ENCODE assay signal across 10 mouse cellular contexts in genomic region chr16:8784753-8785152, GRCm38 (mm10). TPM values are rescaled to one million over a fixed set of nuclear protein-coding genes. Genes with fewer than 3 reads are reported as not detected.
DNase-seq lines count a peak whose midpoint lies in the region; ATAC-seq lines count a peak whose summit lies in the region.
"Had no signal": no experiment of that assay in that cellular context is flagged by ENCODE, and none has a peak within 500 bp of the region (broad histone marks: within the 10 kb centered on the region; RNA-seq: fewer than 3 reads in every experiment).

No protein-coding gene starts in this region.

- H3K4me3 ChIP-seq in kidney, embryonic 14.5 days (ENCODE audit: low read length), result no peak overlapping the region
- H3K4me3 ChIP-seq in forebrain, embryonic 15.5 days, result no peak overlapping the region
- no peak overlapping the region for H3K4me3 ChIP-seq in midbrain, embryonic 10.5 days
- H3K4me3 ChIP-seq: hindbrain, embryonic 12.5 days had no signal

- ATAC-seq in kidney, embryonic 14.5 days (ENCODE audit: low FRiP score, low TSS enrichment), result no peak
- ATAC-seq in hematopoietic stem cell, adult 5-6 weeks (replicated peaks in 1 of 2; ENCODE audit: insufficient read depth in 1 of 2, low FRiP score in 2 of 2, low TSS enrichment in 1 of 2, low read depth in 1 of 2, poor library complexity in 2 of 2, severe bottlenecking in 2 of 2), result peak; percentile 46 to 83; a peak in 3 of 4 replicates
- no peak for ATAC-seq in forebrain, embryonic 15.5 days (replicated peaks)
- ATAC-seq in inflammation-experienced regulatory T-cells, adult 6 months, result no peak

- no peaks in the 10 kb centered on the region for H3K9me3 ChIP-seq in kidney, embryonic 14.5 days (ENCODE audit: control insufficient read depth, low read length)
- H3K9me3 ChIP-seq in forebrain, embryonic 15.5 days, result no peaks in the 10 kb centered on the region
- H3K9me3 ChIP-seq in midbrain, embryonic 10.5 days (replicated peaks), result no peaks in the 10 kb centered on the region
- H3K9me3 ChIP-seq: hindbrain, embryonic 12.5 days had no signal

- H3K27ac ChIP-seq in kidney, embryonic 14.5 days (ENCODE audit: low read depth, low read length), result no peak overlapping the region
- no peak overlapping the region for H3K27ac ChIP-seq in forebrain, embryonic 15.5 days (replicated peaks)
- H3K27ac ChIP-seq in midbrain, embryonic 10.5 days (replicated peaks), result no peak overlapping the region
- H3K27ac ChIP-seq: hindbrain, embryonic 12.5 days; liver, embryonic 14.5 days had no signal

- H3K4me2 ChIP-seq in kidney, embryonic 14.5 days (replicated peaks; ENCODE audit: low read depth, low read length), result no peak overlapping the region
- no peak overlapping the region for H3K4me2 ChIP-seq in forebrain, embryonic 15.5 days (replicated peaks)
- H3K4me2 ChIP-seq: hindbrain, embryonic 12.5 days had no signal

- no peak overlapping the region for H3K9ac ChIP-seq in kidney, embryonic 14.5 days (ENCODE audit: low read depth, low read length)
- no peak overlapping the region for H3K9ac ChIP-seq in forebrain, embryonic 15.5 days (replicated peaks)
- H3K9ac ChIP-seq: hindbrain, embryonic 12.5 days; liver, embryonic 14.5 days had no signal

- no peaks in the 10 kb centered on the region for H3K27me3 ChIP-seq in kidney, embryonic 14.5 days (ENCODE audit: control insufficient read depth, insufficient read depth, low read length)
- no peaks in the 10 kb centered on the region for H3K27me3 ChIP-seq in forebrain, embryonic 15.5 days
- H3K27me3 ChIP-seq in midbrain, embryonic 10.5 days (ENCODE audit: low read depth, poor library complexity, severe bottlenecking), result no peaks in the 10 kb centered on the region
- H3K27me3 ChIP-seq: hindbrain, embryonic 12.5 days had no signal

- H3K36me3 ChIP-seq in kidney, embryonic 14.5 days (ENCODE audit: control insufficient read depth, insufficient read depth, low read length), result no peaks in the 10 kb centered on the region
- no peaks in the 10 kb centered on the region for H3K36me3 ChIP-seq in forebrain, embryonic 15.5 days
- H3K36me3 ChIP-seq in midbrain, embryonic 10.5 days, result no peaks in the 10 kb centered on the region
- H3K36me3 ChIP-seq: hindbrain, embryonic 12.5 days had no signal

- peak; percentile 20 for DNase-seq in kidney, adult 11 months
- peak; percentile 77 for DNase-seq in adrenal gland, postnatal 14 days
- DNase-seq in lung, postnatal 14 days, result peak; percentile 81
- no peak for DNase-seq in midbrain, embryonic 10.5 days (ENCODE audit: low spot score)

- WGBS in kidney, embryonic 14.5 days, result 72% methylated on average over 3 of the region's 3 CpGs
- WGBS in forebrain, embryonic 15.5 days, result 66% methylated on average over 3 of the region's 3 CpGs
- 85% methylated on average over 3 of the region's 3 CpGs for WGBS in midbrain, embryonic 10.5 days

- no peaks in the 10 kb centered on the region for H3K4me1 ChIP-seq in kidney, embryonic 14.5 days (ENCODE audit: control insufficient read depth, insufficient read depth, low read length)
- no peaks in the 10 kb centered on the region for H3K4me1 ChIP-seq in forebrain, embryonic 15.5 days
- H3K4me1 ChIP-seq in midbrain, embryonic 10.5 days, result peaks cover 9% of the 10 kb centered on the region; the same call in 1 of the 2 replicates

RNA-seq across cellular contexts. Expression of gene Usp7, which starts 7.4 kb away (rescaled TPM):
- 46.2 and 61.4 TPM in 2 replicates for polyA plus RNA-seq in kidney, embryonic 14.5 days (2014; fragmentation: Nextera tagmentation; extraction: Ambion mirVana)
- 104 and 117 TPM in 2 replicates for total RNA-seq in adrenal gland, postnatal 14 days (2021)
- total RNA-seq in hematopoietic stem cell, adult 5-6 weeks (2017), result 214 and 221 TPM in 2 replicates
- polyA plus RNA-seq in forebrain, embryonic 15.5 days (2015; fragmentation: Nextera tagmentation; extraction: Ambion mirVana), result 31.7 and 38.5 TPM in 2 replicates
- 10 to 100 TPM; 27.3 to 48.2 (median 47.7) TPM for polyA plus RNA-seq in inflammation-experienced regulatory T-cells, adult 6 months (2017; shearing (Covaris generic))
- polyA plus RNA-seq in midbrain, embryonic 10.5 days (2016; fragmentation: Nextera tagmentation; extraction: Ambion mirVana), result 25.0 and 28.1 TPM in 2 replicates

RNA-seq across cellular contexts. Expression of gene 1810013L24Rik, which starts 45.1 kb away (rescaled TPM):
- polyA plus RNA-seq in kidney, embryonic 14.5 days (2014; fragmentation: Nextera tagmentation; extraction: Ambion mirVana), result 17.2 and 19.0 TPM in 2 replicates
- total RNA-seq in adrenal gland, postnatal 14 days (2021), result 67.6 and 73.0 TPM in 2 replicates
- total RNA-seq in hematopoietic stem cell, adult 5-6 weeks (2017), result 72.4 and 84.2 TPM in 2 replicates
- polyA plus RNA-seq in forebrain, embryonic 15.5 days (2015; fragmentation: Nextera tagmentation; extraction: Ambion mirVana), result 31.6 and 33.6 TPM in 2 replicates
- 10 to 100 TPM; 17.9 to 21.0 (median 20.3) TPM for polyA plus RNA-seq in inflammation-experienced regulatory T-cells, adult 6 months (2017; shearing (Covaris generic))
- polyA plus RNA-seq in midbrain, embryonic 10.5 days (2016; fragmentation: Nextera tagmentation; extraction: Ambion mirVana), result 19.0 and 21.5 TPM in 2 replicates

Comparison
In these comparisons a context has a peak if more than half of its experiments do, and no peak if none do; other contexts are left out.
1. ATAC-seq: peak in hematopoietic stem cell, adult 5-6 weeks (2 of 2); none in kidney, embryonic 14.5 days (single experiment), forebrain, embryonic 15.5 days (single experiment) and inflammation-experienced regulatory T-cells, adult 6 months (single experiment).